Mouse (Mus musculus): ENCODE measurements around the gene Gm11992. TPM values are rescaled to one million over a fixed set of nuclear protein-coding genes. Genes with fewer than 3 reads are reported as not detected.

Gene Gm11992
- polyA plus RNA-seq, 1 experiment: 1.1 TPM

GRCm38 (mm10) chr11:9051895-9052294 lies 3.5 kb downstream of the Gm11992 start:
- no peak for DNase-seq
- WGBS: 82% methylated on average over 2 of the region's 2 CpGs
- Histone ChIP-seq H3K4me3 (replicated peaks; ENCODE audit: insufficient read depth, low read depth, low read length) (no peak overlapping the region), H3K27ac (ENCODE audit: insufficient read depth, low read length) (no peak overlapping the region), H3K4me1 (ENCODE audit: control insufficient read depth, insufficient read depth, low read length) (peaks cover 6% of the 10 kb centered on the region; the same call in 1 of the 2 replicates), H3K27me3 (ENCODE audit: control insufficient read depth, insufficient read depth, low read length) (no peaks in the 10 kb centered on the region)
- TF ChIP-seq POLR2A (IDR thresholded peaks at IDR 0.05; ENCODE audit: borderline replicate concordance, insufficient read depth, low read length): no peak
- no peak for TF ChIP-seq CTCF (IDR thresholded peaks at IDR 0.05; ENCODE audit: borderline replicate concordance, insufficient read depth, low read depth, low read length)

- no peaks in the 10 kb centered on the region for H3K4me1 ChIP-seq (ENCODE audit: control insufficient read depth, insufficient read depth, low read length)
- 87% methylated on average over 2 of the region's 2 CpGs for WGBS
- TF ChIP-seq POLR2A (IDR thresholded peaks at IDR 0.05; ENCODE audit: borderline replicate concordance, insufficient read depth, low read length) (no peak), CTCF (IDR thresholded peaks at IDR 0.05; ENCODE audit: borderline replicate concordance, insufficient read depth, low read depth, low read length) (no peak)
- no peaks in the 10 kb centered on the region for H3K27me3 ChIP-seq (ENCODE audit: control insufficient read depth, insufficient read depth, low read length)
- H3K4me3 ChIP-seq (replicated peaks; ENCODE audit: insufficient read depth, low read depth, low read length): no peak overlapping the region
- H3K27ac ChIP-seq (ENCODE audit: insufficient read depth, low read length): no peak overlapping the region
- DNase-seq: no peak
Measured at GRCm38 (mm10) chr11:9056937-9057336, 8.5 kb downstream of the Gm11992 start.

- H3K27me3 ChIP-seq (ENCODE audit: control insufficient read depth, insufficient read depth, low read length): no peaks in the 10 kb centered on the region
- no peaks in the 10 kb centered on the region for H3K4me1 ChIP-seq (ENCODE audit: control insufficient read depth, insufficient read depth, low read length)
- 91% methylated on average over 4 of the region's 4 CpGs for WGBS
- TF ChIP-seq CTCF (IDR thresholded peaks at IDR 0.05; ENCODE audit: borderline replicate concordance, insufficient read depth, low read depth, low read length) (no peak), POLR2A (IDR thresholded peaks at IDR 0.05; ENCODE audit: borderline replicate concordance, insufficient read depth, low read length) (no peak)
- no peak overlapping the region for H3K4me3 ChIP-seq (replicated peaks; ENCODE audit: insufficient read depth, low read depth, low read length)
- DNase-seq: no peak
- H3K27ac ChIP-seq (ENCODE audit: insufficient read depth, low read length): no peak overlapping the region
Measured at GRCm38 (mm10) chr11:9057711-9058110, 9.3 kb downstream of the Gm11992 start.

- Histone ChIP-seq H3K4me1 (ENCODE audit: control insufficient read depth, insufficient read depth, low read length) (no peaks in the 10 kb centered on the region), H3K27ac (ENCODE audit: insufficient read depth, low read length) (no peak overlapping the region), H3K27me3 (ENCODE audit: control insufficient read depth, insufficient read depth, low read length) (no peaks in the 10 kb centered on the region), H3K4me3 (replicated peaks; ENCODE audit: insufficient read depth, low read depth, low read length) (no peak overlapping the region)
- WGBS: 93% methylated on average over 1 of the region's 1 CpGs
- TF ChIP-seq POLR2A (IDR thresholded peaks at IDR 0.05; ENCODE audit: borderline replicate concordance, insufficient read depth, low read length) (no peak), CTCF (IDR thresholded peaks at IDR 0.05; ENCODE audit: borderline replicate concordance, insufficient read depth, low read depth, low read length) (no peak)
- DNase-seq: no peak
Measured at GRCm38 (mm10) chr11:9060029-9060428, 11.6 kb downstream of the Gm11992 start.

- Histone ChIP-seq H3K4me1 (ENCODE audit: control insufficient read depth, insufficient read depth, low read length) (no peaks in the 10 kb centered on the region), H3K27me3 (ENCODE audit: control insufficient read depth, insufficient read depth, low read length) (no peaks in the 10 kb centered on the region), H3K27ac (ENCODE audit: insufficient read depth, low read length) (no peak overlapping the region), H3K4me3 (replicated peaks; ENCODE audit: insufficient read depth, low read depth, low read length) (no peak overlapping the region)
- 60% methylated on average over 5 of the region's 5 CpGs for WGBS
- no peak for DNase-seq
- TF ChIP-seq POLR2A (IDR thresholded peaks at IDR 0.05; ENCODE audit: borderline replicate concordance, insufficient read depth, low read length): no peak
- TF ChIP-seq CTCF (IDR thresholded peaks at IDR 0.05; ENCODE audit: borderline replicate concordance, insufficient read depth, low read depth, low read length): no peak
Measured at GRCm38 (mm10) chr11:9060484-9060883, 12.1 kb downstream of the Gm11992 start.

- H3K27ac ChIP-seq (ENCODE audit: insufficient read depth, low read length): no peak overlapping the region
- DNase-seq: no peak
- 88% methylated on average over 3 of the region's 3 CpGs for WGBS
- no peak overlapping the region for H3K4me3 ChIP-seq (replicated peaks; ENCODE audit: insufficient read depth, low read depth, low read length)
- TF ChIP-seq POLR2A (IDR thresholded peaks at IDR 0.05; ENCODE audit: borderline replicate concordance, insufficient read depth, low read length) (no peak), CTCF (IDR thresholded peaks at IDR 0.05; ENCODE audit: borderline replicate concordance, insufficient read depth, low read depth, low read length) (no peak)
- no peaks in the 10 kb centered on the region for H3K27me3 ChIP-seq (ENCODE audit: control insufficient read depth, insufficient read depth, low read length)
- H3K4me1 ChIP-seq (ENCODE audit: control insufficient read depth, insufficient read depth, low read length): no peaks in the 10 kb centered on the region
Measured at GRCm38 (mm10) chr11:9076444-9076843, 28.1 kb downstream of the Gm11992 start.

- Histone ChIP-seq H3K27ac (ENCODE audit: insufficient read depth, low read length) (no peak overlapping the region), H3K27me3 (ENCODE audit: control insufficient read depth, insufficient read depth, low read length) (no peaks in the 10 kb centered on the region; the same call in 1 of the 2 replicates), H3K4me1 (ENCODE audit: control insufficient read depth, insufficient read depth, low read length) (no peaks in the 10 kb centered on the region), H3K4me3 (replicated peaks; ENCODE audit: insufficient read depth, low read depth, low read length) (no peak overlapping the region)
- WGBS: 87% methylated on average over 2 of the region's 2 CpGs
- TF ChIP-seq POLR2A (IDR thresholded peaks at IDR 0.05; ENCODE audit: borderline replicate concordance, insufficient read depth, low read length) (no peak), CTCF (IDR thresholded peaks at IDR 0.05; ENCODE audit: borderline replicate concordance, insufficient read depth, low read depth, low read length) (no peak)
- no peak for DNase-seq
Measured at GRCm38 (mm10) chr11:9113189-9113588, 64.8 kb downstream of the Gm11992 start.

- no peak for DNase-seq
- Histone ChIP-seq H3K4me3 (replicated peaks; ENCODE audit: insufficient read depth, low read depth, low read length) (no peak overlapping the region), H3K4me1 (ENCODE audit: control insufficient read depth, insufficient read depth, low read length) (no peaks in the 10 kb centered on the region), H3K27me3 (ENCODE audit: control insufficient read depth, insufficient read depth, low read length) (no peaks in the 10 kb centered on the region; the same call in 1 of the 2 replicates), H3K27ac (ENCODE audit: insufficient read depth, low read length) (no peak overlapping the region)
- 52% methylated on average over 9 of the region's 9 CpGs for WGBS
- TF ChIP-seq POLR2A (IDR thresholded peaks at IDR 0.05; ENCODE audit: borderline replicate concordance, insufficient read depth, low read length) (no peak), CTCF (IDR thresholded peaks at IDR 0.05; ENCODE audit: borderline replicate concordance, insufficient read depth, low read depth, low read length) (no peak)
Measured at GRCm38 (mm10) chr11:9115367-9116120, 67.2 kb downstream of the Gm11992 start.

Measured in cerebellum, adult 2 months (tissue).